Mouse (Mus musculus): ENCODE results near the gene Mpnd. TPM values are rescaled to one million over a fixed set of nuclear protein-coding genes. Genes with fewer than 3 reads are reported as not detected.

Gene Mpnd
- total and polyA plus RNA-seq, 3 experiments = 24.5 to 55.1 (median 26.8) TPM

DNA sequence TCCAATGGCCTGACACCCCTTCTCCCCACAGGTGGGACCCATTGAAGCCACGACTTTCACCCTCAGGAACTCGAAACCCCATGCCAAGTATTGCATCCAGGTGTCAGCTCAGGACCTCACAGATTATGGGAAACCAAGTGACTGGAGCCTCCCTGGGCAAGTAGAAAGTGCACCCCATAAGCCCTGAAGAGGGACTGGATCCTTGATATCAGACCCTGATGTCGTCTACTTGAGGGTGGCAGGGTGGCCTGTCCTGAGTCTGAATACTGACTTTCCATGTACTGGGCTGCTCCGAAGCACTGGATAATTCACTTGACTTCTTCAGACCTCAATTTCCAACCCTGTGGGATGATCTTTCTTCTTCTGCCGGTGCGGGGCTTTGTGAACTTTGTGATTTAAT lies 48.9 kb upstream of the Mpnd start:
- TF ChIP-seq JUND (conservative IDR thresholded peaks at IDR 0.05; ENCODE audit: low read depth, low read length) (no peak), NRF1 (IDR thresholded peaks at IDR 0.05; ENCODE audit: low read depth, low read length) (no peak), CHD2 (IDR thresholded peaks at IDR 0.05; ENCODE audit: low read length) (no peak), MAX (IDR thresholded peaks at IDR 0.05; ENCODE audit: low read length) (no peak), TCF12 (IDR thresholded peaks at IDR 0.05; ENCODE audit: low read depth, low read length) (no peak), JUN (IDR thresholded peaks at IDR 0.05; ENCODE audit: insufficient read depth, low read depth, low read length) (no peak), IRF4 (IDR thresholded peaks at IDR 0.05; ENCODE audit: low read depth, low read length) (no peak), ELF1 (IDR thresholded peaks at IDR 0.05; ENCODE audit: low read depth, low read length) (no peak), UBTF (IDR thresholded peaks at IDR 0.05; ENCODE audit: low read depth, low read length) (no peak), MEF2A (IDR thresholded peaks at IDR 0.05; ENCODE audit: borderline replicate concordance, low read depth, low read length) (no peak), HCFC1 (IDR thresholded peaks at IDR 0.05; ENCODE audit: low read depth, low read length) (no peak), SIN3A (IDR thresholded peaks at IDR 0.05; ENCODE audit: low read length) (no peak), ZMIZ1 (IDR thresholded peaks at IDR 0.05; ENCODE audit: low read depth, low read length) (no peak), MXI1 (IDR thresholded peaks at IDR 0.05; ENCODE audit: low read depth, low read length) (no peak), E2F4 (IDR thresholded peaks at IDR 0.05; ENCODE audit: insufficient replicate concordance, low read depth, low read length) (no peak), PAX5 (IDR thresholded peaks at IDR 0.05; ENCODE audit: low read length) (no peak)
- Histone ChIP-seq H3K4me1 (ENCODE audit: control insufficient read depth in 1 of 2, insufficient read depth in 2 of 2) (peaks cover 31 to 63% of the 10 kb centered on the region in 2 experiments), H3K4me2 (ENCODE audit: insufficient read depth, low read depth, poor library complexity, severe bottlenecking) (no peak overlapping the region), H3K27me3 (replicated peaks) (no peaks in the 10 kb centered on the region), H3K9ac (ENCODE audit: insufficient read depth, low read depth) (no peak overlapping the region), H3K36me3 (replicated peaks in 1 of 2; ENCODE audit: control insufficient read depth in 1 of 2, insufficient read depth in 1 of 2, low read length in 1 of 2) (peaks cover 38 to 50% of the 10 kb centered on the region in 2 experiments), H3K79me2 (replicated peaks; ENCODE audit: control insufficient read depth, extremely low read depth, insufficient read depth, poor library complexity, severe bottlenecking) (peaks cover 36% of the 10 kb centered on the region), H3K9me3 (replicated peaks; ENCODE audit: low read length) (no peaks in the 10 kb centered on the region), H3K27ac (ENCODE audit: insufficient read depth, low read depth) (peak overlapping the region; percentile 16; the same call in 1 of the 2 replicates), H3K4me3 (replicated peaks in 1 of 3; ENCODE audit: low read depth in 2 of 3, low read length in 2 of 3, poor library complexity in 1 of 3) (no peak overlapping the region)
- dilution Hi-C loops (cut with MboI; ENCODE audit: extremely low pct_ligation_motif_present, extremely low pct_unique_long_range_greater_than_20kb, low sequenced_read_pairs) = no loop called here
- DNase-seq (ENCODE audit: extremely low read depth) = no peak
- in situ Hi-C loops (cut with MboI; ENCODE audit: low pct_ligation_motif_present, low pct_unique_long_range_greater_than_20kb, low sequenced_read_pairs) = loop anchor here (10.0 kb wide), 1 partner anchor 62 kb away; the partner anchor contains the start of gene Zfp959

DNA sequence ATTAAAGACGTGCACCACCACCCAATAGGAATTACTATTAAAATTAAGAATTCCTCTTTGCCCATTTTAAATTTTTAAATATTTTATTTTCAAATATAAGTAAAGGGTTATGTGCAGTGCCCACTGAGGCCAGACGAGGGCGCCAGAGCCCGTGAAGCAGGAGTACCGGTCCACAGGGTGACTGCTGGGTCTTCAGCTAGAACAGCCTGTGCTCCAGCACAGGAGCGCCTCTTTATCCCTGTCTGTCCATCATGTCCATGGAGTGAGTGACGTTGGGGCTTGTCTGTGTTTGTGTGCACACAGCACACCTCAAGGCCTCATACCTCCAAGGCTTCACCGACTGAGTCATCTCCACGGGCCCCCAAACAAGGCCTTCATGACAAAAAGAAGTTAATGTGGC lies 48.3 kb upstream of the Mpnd start:
- dilution Hi-C loops (cut with MboI; ENCODE audit: extremely low pct_ligation_motif_present, extremely low pct_unique_long_range_greater_than_20kb, low sequenced_read_pairs) = no loop called here

More for the DNA sequence above, 48.3 kb upstream of the Mpnd start:
- DNase-seq (ENCODE audit: extremely low read depth) = peak; percentile 60
- Histone ChIP-seq H3K9ac (ENCODE audit: insufficient read depth, low read depth) (no peak overlapping the region), H3K4me3 (replicated peaks in 1 of 3; ENCODE audit: low read depth in 2 of 3, low read length in 2 of 3, poor library complexity in 1 of 3) (no peak overlapping the region), H3K36me3 (replicated peaks in 1 of 2; ENCODE audit: control insufficient read depth in 1 of 2, insufficient read depth in 1 of 2, low read length in 1 of 2) (peaks cover 44 to 56% of the 10 kb centered on the region in 2 experiments), H3K4me1 (ENCODE audit: control insufficient read depth in 1 of 2, insufficient read depth in 2 of 2) (peaks cover 31 to 62% of the 10 kb centered on the region in 2 experiments), H3K27ac (ENCODE audit: insufficient read depth, low read depth) (no peak overlapping the region), H3K4me2 (ENCODE audit: insufficient read depth, low read depth, poor library complexity, severe bottlenecking) (peak overlapping the region; percentile 19; the same call in 1 of the 2 replicates), H3K27me3 (replicated peaks) (no peaks in the 10 kb centered on the region), H3K9me3 (replicated peaks; ENCODE audit: low read length) (no peaks in the 10 kb centered on the region), H3K79me2 (replicated peaks; ENCODE audit: control insufficient read depth, extremely low read depth, insufficient read depth, poor library complexity, severe bottlenecking) (peaks cover 36% of the 10 kb centered on the region)
- in situ Hi-C loops (cut with MboI; ENCODE audit: low pct_ligation_motif_present, low pct_unique_long_range_greater_than_20kb, low sequenced_read_pairs) = loop anchor here (10.0 kb wide), 1 partner anchor 62 kb away; the partner anchor contains the start of gene Zfp959
- TF ChIP-seq JUND (conservative IDR thresholded peaks at IDR 0.05; ENCODE audit: low read depth, low read length) (no peak), CTCF (conservative IDR thresholded peaks at IDR 0.05 in 1 of 2, IDR thresholded peaks at IDR 0.05 in 1 of 2; ENCODE audit: low read depth in 2 of 2, low read length in 2 of 2) (peak; percentile 68 to 80), ZKSCAN1 (IDR thresholded peaks at IDR 0.05; ENCODE audit: borderline replicate concordance, low read depth, low read length) (no peak), POLR2A (IDR thresholded peaks at IDR 0.05; ENCODE audit: low read depth, low read length) (0 out of 2 replicates have a peak, but pooled peaks have one; percentile 27), RAD21 (IDR thresholded peaks at IDR 0.05; ENCODE audit: low read depth, low read length) (peak; percentile 73), ZNF384 (IDR thresholded peaks at IDR 0.05; ENCODE audit: low read depth, low read length) (no peak), SMC3 (IDR thresholded peaks at IDR 0.05; ENCODE audit: low read depth, low read length) (peak; percentile 55)
